Mouse (Mus musculus) G1E (cell line): ENCODE data around the gene Hspb7. TPM values are rescaled to one million over a fixed set of nuclear protein-coding genes. Genes with fewer than 3 reads are reported as not detected.

Source experiments
- ATAC-seq: 2 replicates; pipeline ENCODE4 v1.8.0; 2016; ENCODE audit warnings: mild to moderate bottlenecking; ENCODE audit not compliant: insufficient number of reproducible peaks, poor library complexity, low FRiP score, severe bottlenecking; ENCODE audit errors: extremely low read depth
- DNase-seq: peaks from one replicate; pipeline ENCODE4 v3.0.0; 2012; ENCODE audit warnings: low spot score
- H3K27me3 ChIP-seq: 2 replicates; pipeline ENCODE4 v1.6.1; 2012; ENCODE audit warnings: mild to moderate bottlenecking, low read length, inconsistent platforms; ENCODE audit not compliant: insufficient read depth
- H3K36me3 ChIP-seq: replicated peaks from 2 replicates; pipeline ENCODE3; 2012; ENCODE audit warnings: mild to moderate bottlenecking, inconsistent platforms
- H3K4me1 ChIP-seq: 2 replicates; pipeline ENCODE4 v1.6.1; 2012; ENCODE audit warnings: low read depth, low read length, inconsistent platforms, mixed read lengths; ENCODE audit not compliant: insufficient read depth
- H3K4me3 ChIP-seq: 2 replicates; pipeline ENCODE4 v1.5.1; 2012; ENCODE audit warnings: low read depth, mild to moderate bottlenecking, inconsistent platforms, low read length, moderate library complexity, mixed read lengths
- H3K9me3 ChIP-seq: replicated peaks from 2 replicates; pipeline ENCODE4 v1.6.1; 2012; ENCODE audit warnings: inconsistent platforms
- CTCF ChIP-seq: IDR thresholded peaks from 2 replicates; pipeline ENCODE4 v1.5.1; 2012; ENCODE audit warnings: low read depth, low read length, inconsistent platforms, mixed read lengths
- GATA1 ChIP-seq: IDR thresholded peaks from 2 replicates; pipeline ENCODE4 v1.6.1; 2012; ENCODE audit warnings: borderline replicate concordance, low read length, inconsistent platforms, mixed read lengths
- GATA2 ChIP-seq: IDR thresholded peaks from 2 replicates; pipeline ENCODE4 v1.6.1; 2012; ENCODE audit warnings: low read depth, low read length, inconsistent platforms, borderline replicate concordance
- POLR2AphosphoS5 ChIP-seq: IDR thresholded peaks from 2 replicates; pipeline ENCODE4 v1.6.1; 2012; ENCODE audit warnings: low read depth, low read length, inconsistent platforms; ENCODE audit not compliant: insufficient replicate concordance
- TAL1 ChIP-seq: conservative IDR thresholded peaks from 2 replicates; pipeline ENCODE4 v1.6.1; 2012; ENCODE audit warnings: low read depth, low read length, inconsistent platforms, mixed read lengths
- polyA plus RNA-seq: library from polyadenylated mRNA; stranded (reverse); fragments of >175 nt; gene quantifications from 2 replicates; pipeline ENCODE4 v1.2.3, GENCODE M21; 2012
- total RNA-seq, 2 experiments: library from RNA; stranded (forward) in 1 of 2; stranded (reverse) in 1 of 2; fragments of 200-1000 nt in 1 of 2; fragments of >200 nt in 1 of 2; fragmentation: Nextera tagmentation in 1 of 2; gene quantifications; 2 replicates each; pipeline ENCODE4 v1.2.3; 2014 to 2017

Hspb7 gene
- total RNA-seq (2014; fragmentation: Nextera tagmentation) (not detected in 2 replicates), total RNA-seq (2017) (not detected in 2 replicates), polyA plus RNA-seq (not detected in 2 replicates)

- no peak for ATAC-seq
- Histone ChIP-seq H3K4me1 (no peaks in the 10 kb centered on the region), H3K36me3 (no peaks in the 10 kb centered on the region), H3K4me3 (no peak within 1 kb of the TSS), H3K27me3 (peaks cover 41% of the 10 kb centered on the region; the same call in 1 of the 2 replicates), H3K9me3 (no peaks in the 10 kb centered on the region)
- TF ChIP-seq POLR2AphosphoS5 (no peak), GATA2 (no peak), TAL1 (no peak), GATA1 (no peak), CTCF (no peak)
- no peak for DNase-seq
Observed at GRCm38 (mm10) chr4:141420192-141420829, at the start of gene Hspb7. TSS of gene Hspb7 (plus strand) at chr4:141420779.

GRCm38 (mm10) chr4:141372426-141372825 is 48.2 kb upstream of the Hspb7 start:
- H3K27me3 ChIP-seq, result peaks cover 17% of the 10 kb centered on the region
- H3K9me3 ChIP-seq, result no peaks in the 10 kb centered on the region
- TF ChIP-seq POLR2AphosphoS5, result no peak
- no peak for TF ChIP-seq GATA2
- TF ChIP-seq GATA1, result no peak
- no peak for TF ChIP-seq CTCF
- no peak for TF ChIP-seq TAL1
- ATAC-seq (no peak), DNase-seq (no peak)
- no peaks in the 10 kb centered on the region for H3K4me1 ChIP-seq
- H3K4me3 ChIP-seq, result no peak overlapping the region
- H3K36me3 ChIP-seq, result no peaks in the 10 kb centered on the region

- TF ChIP-seq GATA2 (no peak), POLR2AphosphoS5 (no peak), GATA1 (no peak), CTCF (no peak), TAL1 (no peak)
- no peaks in the 10 kb centered on the region for H3K36me3 ChIP-seq
- ATAC-seq, result no peak
- no peak overlapping the region for H3K4me3 ChIP-seq
- H3K27me3 ChIP-seq, result peaks cover 18% of the 10 kb centered on the region; the same call in 1 of the 2 replicates
- no peaks in the 10 kb centered on the region for H3K9me3 ChIP-seq
- H3K4me1 ChIP-seq, result no peaks in the 10 kb centered on the region
- DNase-seq, result no peak
Observed at GRCm38 (mm10) chr4:141379674-141380073, 40.9 kb upstream of the Hspb7 start.

- ATAC-seq, result no peak
- no peak overlapping the region for H3K4me3 ChIP-seq
Observed at GRCm38 (mm10) chr4:141382406-141382805, 38.2 kb upstream of the Hspb7 start.

GRCm38 (mm10) chr4:141385275-141385674 is 35.3 kb upstream of the Hspb7 start:
- ATAC-seq (0 out of 2 replicates have a peak, but pooled peaks have one; percentile 34), DNase-seq (peak; percentile 60)
- TF ChIP-seq POLR2AphosphoS5 (no peak), CTCF (peak; percentile 76)
- no peaks in the 10 kb centered on the region for H3K9me3 ChIP-seq
- peaks cover 21% of the 10 kb centered on the region; the same call in 1 of the 2 replicates for H3K27me3 ChIP-seq
- no peaks in the 10 kb centered on the region for H3K36me3 ChIP-seq
- no peak overlapping the region for H3K4me3 ChIP-seq
- no peaks in the 10 kb centered on the region; the same call in 1 of the 2 replicates for H3K4me1 ChIP-seq

More at GRCm38 (mm10) chr4:141382406-141382805, 38.2 kb upstream of the Hspb7 start:
- Histone ChIP-seq H3K27me3 (peaks cover 12% of the 10 kb centered on the region; the same call in 1 of the 2 replicates), H3K9me3 (no peaks in the 10 kb centered on the region), H3K4me1 (no peaks in the 10 kb centered on the region; the same call in 1 of the 2 replicates), H3K36me3 (no peaks in the 10 kb centered on the region)
- no peak for DNase-seq
- TF ChIP-seq GATA1 (no peak), GATA2 (no peak), TAL1 (no peak), CTCF (no peak), POLR2AphosphoS5 (no peak)

- no peaks in the 10 kb centered on the region for H3K36me3 ChIP-seq
- DNase-seq, result no peak
- ATAC-seq, result no peak
- H3K4me3 ChIP-seq, result no peak overlapping the region
- H3K4me1 ChIP-seq, result no peaks in the 10 kb centered on the region; the same call in 1 of the 2 replicates
- H3K9me3 ChIP-seq, result no peaks in the 10 kb centered on the region
- TF ChIP-seq TAL1 (no peak), GATA1 (no peak), POLR2AphosphoS5 (no peak), CTCF (no peak), GATA2 (no peak)
- H3K27me3 ChIP-seq, result peaks cover 18% of the 10 kb centered on the region; the same call in 1 of the 2 replicates
Observed at GRCm38 (mm10) chr4:141386150-141386549, 34.4 kb upstream of the Hspb7 start.
